Mouse (Mus musculus) liver, adult 2 months (tissue): ENCODE data around the gene Mapre3.

Experiments used
- CTCF ChIP-seq: fragments of 200-500 bp; IDR thresholded peaks from 2 replicates; pipeline ENCODE4 v1.5.1; 2011; ENCODE audit warnings: low read depth, low read length, control low read depth
- POLR2A ChIP-seq: fragments of 200-500 bp; IDR thresholded peaks from 2 replicates; pipeline ENCODE4 v1.6.1; 2011; ENCODE audit warnings: low read length, control low read depth; ENCODE audit not compliant: insufficient read depth; ENCODE audit errors: extremely low read depth

- TF ChIP-seq POLR2A (no peak), CTCF (no peak)
Measured at GRCm38 (mm10) chr5:30872574-30872973, 58.1 kb downstream of the Mapre3 start.
